Mouse (Mus musculus) megakaryocyte, embryonic 14.5 days (primary cell): ENCODE measurements around the gene Vash2. TPM values are rescaled to one million over a fixed set of nuclear protein-coding genes. Genes with fewer than 3 reads are reported as not detected.
A peak's percentile ranks its signal among the peaks of the same experiment; 100 is the strongest.
"Not testable (repeated sequence)": the region's sequence is repeated elsewhere in the genome, so short reads cannot be mapped to it uniquely, and the experiment has no call there.

Experiments used
- H3K27me3 ChIP-seq: replicated peaks from 2 replicates; pipeline ENCODE3; 2012; ENCODE audit warnings: inconsistent platforms
- H3K36me3 ChIP-seq: replicated peaks from 2 replicates; pipeline ENCODE3; 2012; ENCODE audit warnings: low read length, inconsistent platforms, mixed read lengths
- H3K4me1 ChIP-seq: 2 replicates; pipeline ENCODE4 v1.6.1; 2012; ENCODE audit warnings: inconsistent platforms
- H3K4me3 ChIP-seq: replicated peaks from 2 replicates; pipeline ENCODE3; 2012; ENCODE audit warnings: moderate library complexity, mild to moderate bottlenecking, inconsistent platforms
- H3K9me3 ChIP-seq: 2 replicates; pipeline ENCODE4 v1.6.1; 2012; ENCODE audit warnings: inconsistent platforms
- FLI1 ChIP-seq: IDR thresholded peaks from 2 replicates; pipeline ENCODE4 v1.6.1; 2012; ENCODE audit warnings: low read length, inconsistent platforms, mixed read lengths
- GATA1 ChIP-seq: IDR thresholded peaks from 3 replicates; pipeline ENCODE4 v1.6.1; 2012; ENCODE audit warnings: mixed read lengths, low read length, inconsistent platforms, borderline replicate concordance
- polyA plus RNA-seq: library from polyadenylated mRNA; stranded (reverse); fragments of >175 nt; gene quantifications from 2 replicates; pipeline ENCODE4 v1.2.3, GENCODE M21; 2012; ENCODE audit warnings: low replicate concordance; ENCODE audit not compliant: insufficient read depth

Gene Vash2
- polyA plus RNA-seq, 1 experiment = 0.07 TPM

- H3K36me3 ChIP-seq = peaks cover 14% of the 10 kb centered on the region
- no peak for TF ChIP-seq GATA1
- TF ChIP-seq FLI1 = no peak
- peaks cover 5% of the 10 kb centered on the region for H3K27me3 ChIP-seq
Measured at GRCm38 (mm10) chr1:190927751-190928369, 51.2 kb downstream of the Vash2 start.

GRCm38 (mm10) chr1:190927311-190927710, 51.8 kb downstream of the Vash2 start:
- TF ChIP-seq FLI1 (no peak), GATA1 (no peak)
- H3K4me3 ChIP-seq = peak overlapping the region; percentile 97
- peaks cover 9% of the 10 kb centered on the region for H3K27me3 ChIP-seq
- no peaks in the 10 kb centered on the region for H3K9me3 ChIP-seq
- peaks cover 9% of the 10 kb centered on the region for H3K36me3 ChIP-seq
- peaks cover 55% of the 10 kb centered on the region for H3K4me1 ChIP-seq

More at GRCm38 (mm10) chr1:190927751-190928369, 51.2 kb downstream of the Vash2 start:
- Histone ChIP-seq H3K4me1 (peaks cover 55% of the 10 kb centered on the region), H3K9me3 (no peaks in the 10 kb centered on the region), H3K4me3 (peak overlapping the region; percentile 97)

- not testable (repeated sequence) for H3K36me3 ChIP-seq, H3K9me3 ChIP-seq, H3K4me3 ChIP-seq
- Histone ChIP-seq H3K27me3 (peaks cover 15% of the 10 kb centered on the region), H3K4me1 (peaks cover 49% of the 10 kb centered on the region)
Measured at GRCm38 (mm10) chr1:190924812-190925211, 54.3 kb downstream of the Vash2 start, which contains the start of gene Angel2. Angel2 (plus strand) TSS chr1:190925112.

- Histone ChIP-seq H3K27me3 (peaks cover 16% of the 10 kb centered on the region), H3K36me3 (no peaks in the 10 kb centered on the region), H3K4me3 (peak overlapping the region; percentile 38), H3K9me3 (no peaks in the 10 kb centered on the region), H3K4me1 (peaks cover 17% of the 10 kb centered on the region)
- TF ChIP-seq GATA1 (no peak), FLI1 (no peak)
Measured at GRCm38 (mm10) chr1:190919725-190920469, 59.2 kb downstream of the Vash2 start.

- TF ChIP-seq GATA1 (no peak), FLI1 (no peak)
- H3K27me3 ChIP-seq = peaks cover 16% of the 10 kb centered on the region
- no peak overlapping the region for H3K4me3 ChIP-seq
- no peaks in the 10 kb centered on the region for H3K36me3 ChIP-seq
- no peaks in the 10 kb centered on the region for H3K9me3 ChIP-seq
- peaks cover 13% of the 10 kb centered on the region for H3K4me1 ChIP-seq
Measured at GRCm38 (mm10) chr1:190918938-190919337, 60.2 kb downstream of the Vash2 start.

GRCm38 (mm10) chr1:190912623-190913022, 66.5 kb downstream of the Vash2 start:
- Histone ChIP-seq H3K27me3 (no peaks in the 10 kb centered on the region), H3K4me1 (peaks cover 47% of the 10 kb centered on the region), H3K4me3 (no peak overlapping the region), H3K36me3 (peaks cover 4% of the 10 kb centered on the region), H3K9me3 (no peaks in the 10 kb centered on the region)
- no peak for TF ChIP-seq GATA1
- no peak for TF ChIP-seq FLI1

GRCm38 (mm10) chr1:190911415-190912123, 67.5 kb downstream of the Vash2 start, which contains the start of gene Rps6kc1:
Rps6kc1 (minus strand) TSS chr1:190911770.
- Histone ChIP-seq H3K27me3 (no peaks in the 10 kb centered on the region), H3K4me3 (peak within 1 kb of the TSS; percentile 93), H3K36me3 (peaks cover 4% of the 10 kb centered on the region), H3K4me1 (peaks cover 47% of the 10 kb centered on the region), H3K9me3 (no peaks in the 10 kb centered on the region)
- TF ChIP-seq FLI1 = no peak
- no peak for TF ChIP-seq GATA1

- H3K36me3 ChIP-seq = peaks cover 8% of the 10 kb centered on the region
- H3K4me1 ChIP-seq = peaks cover 47% of the 10 kb centered on the region
- no peaks in the 10 kb centered on the region for H3K9me3 ChIP-seq
- no peak for TF ChIP-seq GATA1
- TF ChIP-seq FLI1 = no peak
- H3K27me3 ChIP-seq = no peaks in the 10 kb centered on the region
- peak overlapping the region; percentile 93 for H3K4me3 ChIP-seq
Measured at GRCm38 (mm10) chr1:190910836-190911235, 68.3 kb downstream of the Vash2 start.

- Histone ChIP-seq H3K4me1 (peaks cover 30% of the 10 kb centered on the region), H3K36me3 (peaks cover 58% of the 10 kb centered on the region), H3K4me3 (no peak overlapping the region), H3K27me3 (no peaks in the 10 kb centered on the region), H3K9me3 (no peaks in the 10 kb centered on the region)
- no peak for TF ChIP-seq GATA1
- no peak for TF ChIP-seq FLI1
Measured at GRCm38 (mm10) chr1:190904714-190905113, 74.4 kb downstream of the Vash2 start.

GRCm38 (mm10) chr1:190904136-190904535, 75.0 kb downstream of the Vash2 start:
- TF ChIP-seq FLI1 (no peak), GATA1 (no peak)
- H3K9me3 ChIP-seq = no peaks in the 10 kb centered on the region
- no peaks in the 10 kb centered on the region for H3K27me3 ChIP-seq
- H3K4me1 ChIP-seq = peaks cover 25% of the 10 kb centered on the region
- H3K4me3 ChIP-seq = no peak overlapping the region
- H3K36me3 ChIP-seq = peaks cover 63% of the 10 kb centered on the region
